Mouse (Mus musculus): ENCODE measurements around the gene Ogdhl.

GRCm38 (mm10) chr14:32388196-32388595 is 66.4 kb downstream of the Ogdhl start, which contains the start of gene 1700024G13Rik:
- TF ChIP-seq CTCF (IDR thresholded peaks at IDR 0.05; ENCODE audit: control insufficient read depth, insufficient read depth, low read length) (no peak), POLR2A (IDR thresholded peaks at IDR 0.05; ENCODE audit: borderline replicate concordance, control insufficient read depth, low read depth, low read length) (no peak)

All from bone marrow, adult 2 months (tissue).